Mouse (Mus musculus) T-helper 17 cell (primary cell): ENCODE results near the gene Trnp1.

ENCODE experiments used
- in situ Hi-C, 2 experiments: fragments of 300-600 bp; cut with MboI, MseI; formaldehyde crosslinking; loops; 1 replicate in 1 of 2; 2 replicates in 1 of 2; pipeline ENCODE4 v1.15.1; 2025; ENCODE audit warnings: high pct_unique_total_duplicates in 2 of 2

The Trnp1 gene

DNA sequence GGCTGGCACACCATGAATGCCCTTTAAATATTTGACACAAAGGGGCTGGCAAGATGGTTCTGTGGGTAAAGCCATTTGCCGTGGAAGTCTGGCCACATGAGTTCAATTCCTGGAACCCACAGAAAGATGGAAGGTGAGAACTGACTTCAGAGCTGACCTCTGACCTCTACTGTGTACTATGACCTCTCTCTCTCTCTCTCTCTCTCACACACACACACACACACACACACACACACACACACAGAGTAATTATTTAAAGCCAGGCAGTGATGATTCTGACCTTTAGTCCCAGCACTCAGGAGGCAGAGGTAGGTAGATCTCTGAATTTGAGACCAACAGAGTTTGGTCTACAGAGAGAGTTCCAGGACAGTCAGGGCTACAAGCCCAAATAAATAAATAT, 38.3 kb downstream of the Trnp1 start:
- in situ Hi-C loops, result no loop called here

DNA sequence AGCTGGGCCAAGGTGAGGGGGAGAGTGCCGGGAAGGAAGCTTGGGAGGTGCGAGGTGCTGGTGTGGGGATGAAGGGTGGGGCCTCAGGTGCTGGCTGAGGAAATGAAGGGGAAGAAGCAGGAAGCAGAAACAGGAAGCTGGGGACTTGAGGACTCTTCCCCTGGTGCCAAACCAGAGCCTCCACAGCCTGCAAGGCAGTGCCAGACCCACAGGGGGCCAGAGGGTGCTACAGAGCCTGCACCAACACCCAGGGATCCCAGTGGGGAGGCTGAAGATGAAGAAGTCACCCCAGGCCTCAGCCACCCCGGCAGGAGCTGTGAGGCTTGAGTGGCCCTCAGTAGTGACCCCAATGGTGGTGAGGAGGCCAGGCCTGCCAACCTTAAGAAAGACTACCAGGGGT, 40.3 kb downstream of the Trnp1 start:
- in situ Hi-C loops, result no loop called here

DNA sequence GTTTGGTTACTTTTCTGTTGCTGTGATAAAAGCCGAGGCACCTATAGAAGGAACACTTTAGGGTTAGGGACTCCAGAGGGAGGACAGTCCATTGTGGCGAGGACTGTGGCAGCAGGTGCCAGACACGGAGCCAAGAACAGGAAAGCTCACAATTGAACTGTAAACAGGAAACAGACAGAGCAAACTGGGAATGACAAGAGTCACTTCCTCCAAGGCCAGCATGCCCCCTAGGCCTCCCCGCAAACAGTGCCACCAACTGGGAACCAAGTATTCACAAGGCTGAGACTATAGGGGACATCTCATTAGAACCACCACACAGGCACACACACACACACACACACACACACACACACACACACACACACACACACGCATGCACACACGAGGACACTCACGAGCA, 45.9 kb downstream of the Trnp1 start:
- in situ Hi-C loops, result loop anchor here in 1 of 2 experiments (5.0 kb wide), 1 partner anchor 145 kb away; no protein-coding TSS in a partner anchor

DNA sequence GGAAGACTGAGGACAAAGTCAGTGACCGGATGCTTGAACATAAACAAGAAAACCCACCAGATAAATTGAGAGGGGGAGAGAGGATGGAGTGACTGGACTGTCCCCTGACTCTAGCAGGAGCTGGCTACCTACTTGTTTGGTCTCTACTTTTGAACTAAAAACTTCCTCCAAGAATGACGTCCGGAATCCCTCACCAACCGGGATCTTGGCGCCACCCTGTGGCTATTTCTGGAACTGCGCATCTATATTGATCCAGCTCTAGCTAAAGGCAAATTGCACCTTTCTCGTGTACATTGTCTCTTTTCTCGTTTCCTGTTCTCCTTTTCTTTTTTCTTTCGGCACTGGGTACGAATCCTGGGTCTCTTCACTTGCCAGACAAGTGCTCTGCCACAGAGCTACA, 46.8 kb downstream of the Trnp1 start:
- in situ Hi-C loops, result loop anchor here in 1 of 2 experiments (5.0 kb wide), 1 partner anchor 144 kb away; no protein-coding TSS in a partner anchor

DNA sequence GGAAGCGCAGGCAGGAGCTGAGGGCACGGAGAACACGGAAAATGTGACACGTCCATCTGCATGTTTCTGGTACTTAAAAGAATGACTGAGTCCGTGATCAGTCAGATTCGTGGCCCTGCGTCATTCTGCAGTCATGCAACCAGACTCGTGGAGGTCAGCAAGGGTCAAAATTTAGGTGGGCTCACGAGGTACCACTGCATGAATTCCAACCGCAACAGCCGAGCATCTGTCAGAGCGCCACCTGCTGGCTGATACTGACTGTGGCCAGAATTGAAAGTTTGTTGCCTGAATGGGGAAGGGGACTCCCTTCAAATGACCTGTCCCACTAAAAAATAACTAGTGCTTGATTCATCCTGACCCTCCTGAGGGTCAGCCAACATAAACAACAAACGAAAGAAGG, 48.6 kb downstream of the Trnp1 start:
- in situ Hi-C loops, result loop anchor here in 1 of 2 experiments (5.0 kb wide), 1 partner anchor 142 kb away; no protein-coding TSS in a partner anchor

DNA sequence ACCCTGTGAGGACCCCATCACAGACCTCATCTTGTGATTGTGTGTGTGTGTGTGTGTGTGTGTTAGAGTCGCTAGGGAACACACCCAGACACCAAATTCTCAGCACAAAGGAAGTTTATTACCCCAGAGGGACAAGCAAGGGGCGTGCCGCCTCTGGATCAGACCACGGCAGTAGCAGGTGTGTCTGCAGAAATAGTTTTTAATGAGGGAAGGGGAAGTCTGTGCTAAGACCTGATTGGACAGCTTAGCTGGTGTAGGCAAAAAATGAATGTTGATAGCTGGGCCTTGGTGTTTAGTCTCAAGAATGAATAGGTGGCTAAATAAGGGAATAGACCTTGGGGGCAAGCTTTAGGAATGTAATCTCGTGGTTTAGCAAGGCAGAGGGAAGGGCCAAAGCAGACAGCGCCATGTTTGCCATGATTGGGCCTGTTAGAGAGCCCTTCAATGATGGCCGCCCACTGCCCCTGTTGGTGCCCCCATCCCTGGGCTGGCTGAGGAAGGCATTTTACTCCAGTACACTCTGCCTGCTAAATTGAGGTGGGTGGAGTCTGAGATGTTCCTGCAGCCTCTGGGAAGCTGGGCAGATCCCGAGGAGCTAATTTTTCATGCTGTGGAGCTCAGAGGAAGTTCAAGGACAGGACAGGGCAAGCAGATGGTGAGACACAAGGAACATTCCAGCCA, 49.5 kb downstream of the Trnp1 start:
- in situ Hi-C loops, result no loop called here

DNA sequence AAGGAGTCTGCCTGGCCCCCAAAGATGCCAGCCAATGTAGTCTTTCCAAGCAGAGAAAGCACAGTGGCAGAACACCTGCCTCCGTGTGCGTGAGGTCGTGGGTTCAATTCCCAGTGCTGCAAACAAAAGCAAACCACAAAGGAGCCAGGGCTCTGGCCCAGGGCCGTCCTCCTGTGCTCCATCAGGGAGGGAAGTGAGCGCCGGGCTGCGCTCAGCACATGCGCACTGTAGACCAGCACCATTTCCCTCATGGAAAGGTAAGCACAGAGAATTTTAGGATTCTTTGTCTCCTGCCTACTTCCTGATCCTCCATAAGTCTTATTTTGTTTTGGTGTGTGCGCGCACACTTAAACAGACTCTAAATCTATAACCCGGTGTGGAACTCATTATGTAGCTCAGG, 50.4 kb downstream of the Trnp1 start:
- in situ Hi-C loops, result no loop called here

DNA sequence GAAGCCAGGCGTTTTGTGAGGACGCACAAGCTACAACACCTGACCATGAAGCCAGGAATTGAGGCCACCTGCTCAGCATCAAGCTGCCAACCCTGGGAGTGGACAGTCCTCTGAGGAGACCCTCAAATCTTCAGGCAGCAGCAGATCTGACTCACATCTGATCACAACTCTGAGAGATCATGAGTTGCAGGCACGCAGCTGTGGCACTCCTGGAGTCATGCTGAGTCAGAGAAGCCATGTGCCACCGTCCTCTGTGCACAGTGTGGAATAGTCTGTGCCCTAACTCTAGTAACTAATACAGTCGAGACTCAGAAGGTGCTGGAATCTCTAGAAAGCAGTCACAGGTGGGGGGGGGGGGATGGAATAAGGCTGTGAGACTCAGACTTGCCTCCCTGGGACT, 51.0 kb downstream of the Trnp1 start:
- in situ Hi-C loops, result no loop called here

DNA sequence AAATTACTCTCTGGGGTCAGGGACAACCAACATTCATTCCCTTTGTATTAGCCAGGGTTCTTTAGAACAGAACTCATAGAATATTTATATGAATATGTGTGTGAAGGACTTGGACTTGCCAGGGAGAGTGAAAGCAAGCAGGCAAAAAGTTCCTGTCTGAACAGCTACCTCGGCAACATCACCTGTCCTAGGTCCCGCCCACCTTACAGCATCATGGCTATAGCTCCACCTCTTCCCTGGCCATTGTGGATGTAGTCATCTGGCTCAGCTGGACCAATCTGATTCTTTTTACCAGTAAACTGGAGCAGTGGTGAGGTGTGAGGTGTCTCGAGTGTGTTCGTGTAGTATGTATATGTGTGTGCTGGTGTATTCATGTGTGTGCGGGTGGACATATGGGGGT, 52.6 kb downstream of the Trnp1 start:
- in situ Hi-C loops, result no loop called here

DNA sequence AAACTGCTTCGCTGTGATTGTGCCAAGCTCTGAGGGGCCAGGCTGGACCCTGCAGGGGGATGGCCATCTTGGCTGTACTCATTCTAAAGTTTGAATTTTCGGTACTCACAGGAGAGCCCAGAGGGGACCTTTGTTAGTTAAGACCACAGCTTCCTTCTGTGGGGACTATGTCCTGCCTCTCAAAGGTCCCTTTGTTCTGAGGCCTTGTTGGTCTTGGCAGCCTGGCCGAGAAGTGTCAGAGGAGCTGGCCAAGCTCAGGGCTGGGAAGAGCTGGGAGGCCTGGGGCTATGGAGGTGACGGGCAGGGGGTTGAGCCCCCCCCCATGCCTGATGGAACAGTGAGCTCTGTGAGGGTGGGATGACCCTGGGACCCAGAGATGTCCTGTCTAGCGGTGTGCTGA, 55.3 kb downstream of the Trnp1 start:
- in situ Hi-C loops, result no loop called here

DNA sequence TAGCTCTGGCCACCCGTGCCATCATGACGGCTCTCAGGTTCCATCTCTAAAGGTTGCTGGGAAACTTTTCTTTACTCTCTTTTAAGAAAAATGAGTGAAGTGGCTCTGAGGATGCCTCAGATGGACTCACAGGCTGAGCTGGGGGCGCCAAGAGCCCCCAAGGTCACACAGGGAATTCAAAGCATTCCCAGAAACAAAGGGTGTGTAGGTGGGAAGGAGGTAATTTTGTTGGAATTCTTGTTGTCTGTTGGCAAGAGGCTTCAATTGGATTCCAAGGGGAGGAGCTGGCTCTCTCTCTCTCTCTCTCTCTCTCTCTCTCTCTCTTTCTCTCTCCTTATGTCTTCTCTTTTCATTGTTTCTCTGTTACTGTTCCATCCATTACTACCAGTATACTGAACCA, 56.2 kb downstream of the Trnp1 start:
- in situ Hi-C loops, result no loop called here
